Mouse (Mus musculus): ENCODE measurements around the gene Adgrv1. TPM values are rescaled to one million over a fixed set of nuclear protein-coding genes. Genes with fewer than 3 reads are reported as not detected.
"Not testable (repeated sequence)": the region's sequence is repeated elsewhere in the genome, so short reads cannot be mapped to it uniquely, and the experiment has no call there.

Adgrv1 gene
- 28.5 and 35.7 TPM in 2 replicates for polyA plus RNA-seq (2016; fragmentation: Nextera tagmentation; extraction: Ambion mirVana)

DNA sequence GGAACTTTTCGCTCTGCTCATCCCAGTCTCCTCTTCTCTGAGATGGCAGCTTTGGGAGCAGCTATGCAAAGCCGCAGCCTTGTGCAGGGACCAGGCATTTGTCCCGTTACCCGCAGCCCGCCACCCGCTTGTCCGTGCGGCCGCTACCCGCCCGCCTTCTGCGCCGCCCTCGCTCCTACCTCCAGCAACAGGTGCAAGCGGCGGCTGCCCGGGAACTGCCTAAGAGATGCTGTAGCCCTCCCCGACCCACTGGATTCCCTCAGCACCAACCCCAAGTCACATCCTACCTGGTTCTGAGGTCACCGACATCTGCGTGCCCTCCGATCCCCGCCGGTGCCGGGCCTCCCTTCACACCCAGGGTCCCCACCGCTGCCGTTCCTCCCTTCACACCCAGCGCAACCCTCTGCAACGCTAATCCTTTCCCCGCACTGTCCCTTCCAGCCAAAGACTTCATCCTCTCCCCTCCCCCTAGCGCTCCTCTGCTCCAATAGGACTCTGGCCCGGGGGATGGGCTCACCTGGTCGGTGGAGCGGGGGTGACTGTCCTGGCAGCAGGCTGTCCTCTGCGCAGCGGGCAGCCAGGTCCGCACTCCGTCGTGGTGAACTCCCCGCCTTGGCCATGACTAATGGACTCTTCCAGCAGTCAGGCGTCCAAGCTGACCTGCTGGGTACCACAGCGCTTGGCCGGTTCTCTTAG lies at the start of gene Adgrv1:
Gene Adgrv1, minus strand, starts transcription at position 435 of the 696 bp plus-strand sequence.
- under 1% methylated on average over 42 of the region's 42 CpGs for WGBS
- H3K4me3 ChIP-seq, result peak within 1 kb of the TSS; percentile 66
- peak; percentile 97 for ATAC-seq (ENCODE audit: low FRiP score)

DNA sequence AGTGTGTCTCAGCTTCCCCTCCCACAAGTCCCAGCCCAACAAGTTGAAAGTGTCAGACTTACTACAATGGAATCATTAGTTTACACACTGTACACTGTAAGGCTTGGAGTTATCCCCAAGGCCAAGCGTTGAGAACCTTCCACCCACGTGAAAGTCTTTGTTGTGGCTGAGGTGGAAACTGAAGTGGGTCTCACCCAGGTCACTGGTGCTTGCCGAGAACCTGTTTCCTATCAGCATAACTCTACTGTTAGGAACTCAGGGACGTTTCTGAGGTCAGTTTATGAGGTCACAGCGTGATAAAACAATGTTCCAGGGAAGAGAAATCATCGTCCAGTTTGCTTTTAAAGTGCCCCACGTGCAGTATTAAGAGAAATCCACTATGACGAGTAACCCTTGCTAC lies 42.4 kb upstream of the Adgrv1 start:
- Histone ChIP-seq H3K4me1 (no peaks in the 10 kb centered on the region), H3K36me3 (peaks cover 21% of the 10 kb centered on the region; the same call in 1 of the 2 replicates), H3K27me3 (no peaks in the 10 kb centered on the region), H3K27ac (no peak overlapping the region), H3K9ac (no peak overlapping the region), H3K4me3 (no peak overlapping the region), H3K9me3 (replicated peaks) (no peaks in the 10 kb centered on the region), H3K4me2 (replicated peaks) (no peak overlapping the region)
- no peak for ATAC-seq (ENCODE audit: low FRiP score)
- 90% methylated on average over 8 of the region's 8 CpGs for WGBS

More for the DNA sequence above, at the start of gene Adgrv1:
- H3K27me3 ChIP-seq, result no peaks in the 10 kb centered on the region
- H3K9ac ChIP-seq, result peak within 1 kb of the TSS; percentile 73
- no peaks in the 10 kb centered on the region for H3K9me3 ChIP-seq (replicated peaks)
- H3K36me3 ChIP-seq, result no peaks in the 10 kb centered on the region
- peak within 1 kb of the TSS; percentile 86 for H3K4me2 ChIP-seq (replicated peaks)
- H3K4me1 ChIP-seq, result peaks cover 27% of the 10 kb centered on the region
- H3K27ac ChIP-seq, result peak within 1 kb of the TSS; percentile 55

DNA sequence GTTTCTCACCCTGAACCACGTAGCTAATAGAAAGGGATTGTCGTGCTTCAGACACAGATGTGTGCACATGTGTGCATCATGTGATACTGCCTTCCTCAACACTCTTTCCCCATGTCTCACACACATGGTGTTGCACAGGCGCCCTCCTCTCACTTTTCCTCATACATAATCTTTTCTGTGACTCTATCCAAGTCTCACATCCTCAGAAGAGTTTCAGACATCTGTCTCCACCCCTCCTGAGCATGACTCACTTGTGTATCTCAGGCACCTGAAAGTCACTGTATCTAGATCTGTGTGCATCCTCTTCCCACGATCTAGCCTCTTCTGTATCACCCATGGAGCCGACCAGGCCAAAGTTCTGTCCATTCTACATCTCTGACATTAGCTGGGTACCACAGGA lies 34.8 kb upstream of the Adgrv1 start:
- peaks cover 52% of the 10 kb centered on the region for H3K36me3 ChIP-seq

DNA sequence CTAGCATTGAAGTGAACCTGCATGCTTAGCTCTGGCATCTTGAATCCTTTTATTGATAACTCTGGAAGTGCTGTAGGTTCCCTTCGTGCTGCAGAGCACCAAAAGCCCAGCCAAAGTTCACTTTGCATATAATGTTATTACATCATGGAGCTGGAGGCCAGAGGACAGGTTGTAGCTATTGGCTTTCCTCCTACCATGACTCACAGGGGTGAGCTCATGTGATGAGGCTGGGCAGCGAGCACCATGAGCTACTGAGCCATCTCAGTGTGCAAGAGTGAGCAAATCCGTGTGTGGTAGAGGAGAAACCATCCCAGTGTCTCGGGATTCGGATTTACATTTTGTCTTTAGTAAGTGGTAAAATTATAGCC lies 31.4 kb upstream of the Adgrv1 start:
- Histone ChIP-seq H3K4me3 (no peak overlapping the region), H3K4me1 (peaks cover under 1% of the 10 kb centered on the region; the same call in 1 of the 2 replicates), H3K27ac (no peak overlapping the region), H3K9me3 (replicated peaks) (no peaks in the 10 kb centered on the region), H3K27me3 (no peaks in the 10 kb centered on the region), H3K36me3 (peaks cover 43% of the 10 kb centered on the region), H3K9ac (no peak overlapping the region), H3K4me2 (replicated peaks) (no peak overlapping the region)
- no peak for ATAC-seq (ENCODE audit: low FRiP score)
- 87% methylated on average over 5 of the region's 5 CpGs for WGBS

More for the DNA sequence above, 34.8 kb upstream of the Adgrv1 start:
- no peaks in the 10 kb centered on the region for H3K27me3 ChIP-seq
- H3K27ac ChIP-seq, result no peak overlapping the region
- no peak overlapping the region for H3K9ac ChIP-seq
- H3K4me3 ChIP-seq, result no peak overlapping the region
- 93% methylated on average over 5 of the region's 5 CpGs for WGBS
- no peak overlapping the region for H3K4me2 ChIP-seq (replicated peaks)
- H3K4me1 ChIP-seq, result no peaks in the 10 kb centered on the region
- no peak for ATAC-seq (ENCODE audit: low FRiP score)
- H3K9me3 ChIP-seq (replicated peaks), result no peaks in the 10 kb centered on the region

DNA sequence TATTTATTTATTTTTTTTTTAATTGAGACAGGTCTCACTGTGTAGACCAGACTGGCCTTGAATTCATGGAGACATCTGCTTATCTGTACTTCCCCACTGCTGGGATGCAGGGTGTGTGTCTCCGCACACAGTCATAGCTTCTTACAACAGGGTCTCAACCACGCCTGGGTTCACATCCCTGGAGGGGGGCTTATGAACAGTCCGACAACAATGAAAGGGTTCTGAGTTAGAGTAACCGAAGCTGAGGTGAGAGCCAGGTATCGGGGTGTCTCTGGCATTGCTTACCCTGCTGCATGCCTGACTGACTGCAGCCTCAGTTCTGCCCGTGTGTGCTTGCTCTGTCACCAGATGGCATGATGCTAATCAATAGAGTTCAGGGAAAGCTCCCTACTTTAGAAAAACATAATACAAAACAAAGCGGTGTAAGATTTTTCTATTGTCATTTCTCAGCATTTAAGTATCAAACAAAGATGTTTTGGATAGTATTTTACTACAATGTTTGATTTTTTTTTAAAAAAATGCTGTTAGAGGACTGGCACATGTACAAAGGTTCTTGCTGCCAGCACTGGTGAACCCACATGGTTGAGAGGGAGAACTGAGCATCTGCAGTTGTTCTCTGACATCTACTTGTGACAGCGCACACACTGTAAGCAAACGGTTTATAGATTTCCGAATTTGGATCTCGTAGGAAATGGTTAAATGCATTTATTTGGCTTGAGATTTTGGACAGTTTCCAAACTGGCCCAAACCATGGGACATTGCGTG lies 30.8 kb upstream of the Adgrv1 start:
- Histone ChIP-seq H3K9me3 (replicated peaks) (no peaks in the 10 kb centered on the region), H3K4me2 (replicated peaks) (no peak overlapping the region), H3K4me3 (no peak overlapping the region), H3K9ac (no peak overlapping the region), H3K27ac (no peak overlapping the region), H3K4me1 (peaks cover 6% of the 10 kb centered on the region), H3K27me3 (no peaks in the 10 kb centered on the region), H3K36me3 (peaks cover 37% of the 10 kb centered on the region)
- ATAC-seq (ENCODE audit: low FRiP score), result no peak; the same call in 1 of the 2 replicates
- 88% methylated on average over 12 of the region's 12 CpGs for WGBS

DNA sequence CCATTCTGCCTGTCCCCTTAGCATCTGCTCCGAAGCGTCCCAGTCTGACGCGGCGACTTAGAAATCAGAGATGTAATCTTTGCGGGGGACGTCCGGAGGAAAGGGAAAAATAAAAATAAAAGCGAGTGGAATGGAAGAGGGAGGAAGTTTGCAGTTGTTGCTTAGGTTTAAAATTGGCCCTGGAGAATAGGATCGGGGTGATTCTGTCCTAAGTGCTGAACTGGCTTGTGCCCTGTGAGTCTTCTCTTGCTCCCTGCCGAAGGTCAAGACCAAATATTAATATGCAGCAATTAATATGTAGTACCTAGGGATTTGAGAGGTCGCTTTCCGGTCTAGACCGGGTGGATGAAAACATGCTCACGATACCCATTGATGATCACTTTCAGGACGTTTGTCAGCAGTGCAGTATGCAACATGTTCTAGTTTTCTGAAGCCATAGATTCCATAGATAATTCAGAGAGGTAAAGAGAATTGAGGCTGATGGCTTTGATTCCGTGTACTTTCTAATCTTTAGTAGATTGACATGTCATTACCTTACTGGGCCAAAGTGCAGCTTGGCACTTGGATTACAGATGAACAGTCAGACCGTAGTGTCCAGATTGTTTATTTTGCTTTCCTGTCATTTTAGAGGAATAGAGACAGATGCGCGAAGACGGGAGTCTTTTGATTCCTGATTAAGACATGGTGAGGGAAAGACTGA lies 25.2 kb upstream of the Adgrv1 start:
- Histone ChIP-seq H3K9ac (peak overlapping the region; percentile 84), H3K9me3 (replicated peaks) (no peaks in the 10 kb centered on the region), H3K4me2 (replicated peaks) (peak overlapping the region; percentile 72), H3K27ac (peak overlapping the region; percentile 88), H3K4me3 (peak overlapping the region; percentile 76), H3K4me1 (peaks cover 18% of the 10 kb centered on the region), H3K27me3 (no peaks in the 10 kb centered on the region), H3K36me3 (0 out of 2 replicates have a peak, but pooled peaks cover 3% of the 10 kb centered on the region)
- peak; percentile 14 for ATAC-seq (ENCODE audit: low FRiP score)
- 9% methylated on average over 21 of the region's 21 CpGs for WGBS

DNA sequence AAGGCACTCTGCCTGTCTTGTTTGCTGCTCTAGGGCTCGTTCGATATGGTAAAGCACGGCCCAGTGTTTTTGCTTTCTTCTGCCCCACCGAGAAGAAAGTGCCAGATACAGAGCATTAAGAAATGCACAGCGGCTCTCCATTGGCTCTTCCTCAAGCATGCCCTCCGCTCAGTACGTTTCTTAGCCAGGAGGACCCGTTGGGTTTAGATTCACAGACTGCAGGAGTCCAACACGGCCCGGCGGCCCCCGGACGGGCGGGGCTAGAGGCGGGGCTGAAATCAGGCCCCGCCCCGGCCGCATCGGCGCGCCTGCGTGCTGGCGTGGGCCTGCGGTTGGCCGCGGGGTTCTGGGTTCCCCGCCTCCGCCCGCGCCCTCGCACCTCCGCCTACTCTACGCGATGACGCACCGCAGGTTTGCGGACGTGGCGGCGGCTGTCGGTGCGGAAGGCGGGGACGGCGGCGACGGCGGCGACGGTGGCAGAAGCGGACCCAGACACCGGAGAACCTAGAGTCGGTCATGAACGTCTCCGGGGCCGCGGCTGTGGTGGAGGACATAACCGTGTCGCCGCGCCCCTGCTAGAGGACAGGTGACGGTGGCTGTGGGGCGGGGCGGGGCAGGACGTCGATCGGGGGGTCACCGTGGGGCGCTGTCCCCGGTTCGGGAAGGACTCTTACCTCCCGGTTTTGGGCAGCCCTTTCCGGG lies 24.5 kb upstream of the Adgrv1 start, which contains the start of gene Lysmd3:
Gene Lysmd3, plus strand, starts transcription at position 313 of the 702 bp plus-strand sequence.
- Histone ChIP-seq H3K27me3 (no peaks in the 10 kb centered on the region), H3K9me3 (replicated peaks) (no peaks in the 10 kb centered on the region), H3K27ac (peak within 1 kb of the TSS; percentile 88), H3K4me2 (replicated peaks) (peak within 1 kb of the TSS; percentile 72), H3K4me1 (peaks cover 18% of the 10 kb centered on the region), H3K9ac (peak within 1 kb of the TSS; percentile 84), H3K36me3 (0 out of 2 replicates have a peak, but pooled peaks cover 3% of the 10 kb centered on the region), H3K4me3 (peak within 1 kb of the TSS; percentile 76)
- WGBS, result under 1% methylated on average over 73 of the region's 73 CpGs
- ATAC-seq (ENCODE audit: low FRiP score), result peak; percentile 98

DNA sequence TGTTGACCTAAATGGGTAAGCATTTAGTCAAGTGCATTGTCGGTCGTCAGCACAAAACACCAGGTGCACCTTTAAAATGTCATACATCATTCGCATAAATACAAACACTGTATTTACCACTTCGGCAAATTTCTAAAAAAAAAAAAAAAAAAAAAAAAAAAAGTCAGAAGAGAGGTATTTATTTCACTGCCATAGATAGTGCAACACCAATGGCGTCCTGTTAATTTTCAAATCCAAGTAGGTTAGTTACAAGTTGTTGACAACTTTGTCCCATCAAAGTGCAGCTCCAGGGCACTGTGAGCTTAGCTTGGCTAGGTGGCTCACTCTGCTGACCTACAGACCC lies 24.0 kb upstream of the Adgrv1 start:
- Histone ChIP-seq H3K4me2 (replicated peaks) (peak overlapping the region; percentile 72), H3K27ac (peak overlapping the region; percentile 88), H3K27me3 (no peaks in the 10 kb centered on the region), H3K4me1 (peaks cover 18% of the 10 kb centered on the region), H3K36me3 (0 out of 2 replicates have a peak, but pooled peaks cover 3% of the 10 kb centered on the region), H3K4me3 (peak overlapping the region; percentile 76), H3K9me3 (replicated peaks) (no peaks in the 10 kb centered on the region), H3K9ac (peak overlapping the region; percentile 53; the same call in 1 of the 2 replicates)
- WGBS, result 9% methylated on average over 5 of the region's 5 CpGs
- ATAC-seq (ENCODE audit: low FRiP score), result no peak

DNA sequence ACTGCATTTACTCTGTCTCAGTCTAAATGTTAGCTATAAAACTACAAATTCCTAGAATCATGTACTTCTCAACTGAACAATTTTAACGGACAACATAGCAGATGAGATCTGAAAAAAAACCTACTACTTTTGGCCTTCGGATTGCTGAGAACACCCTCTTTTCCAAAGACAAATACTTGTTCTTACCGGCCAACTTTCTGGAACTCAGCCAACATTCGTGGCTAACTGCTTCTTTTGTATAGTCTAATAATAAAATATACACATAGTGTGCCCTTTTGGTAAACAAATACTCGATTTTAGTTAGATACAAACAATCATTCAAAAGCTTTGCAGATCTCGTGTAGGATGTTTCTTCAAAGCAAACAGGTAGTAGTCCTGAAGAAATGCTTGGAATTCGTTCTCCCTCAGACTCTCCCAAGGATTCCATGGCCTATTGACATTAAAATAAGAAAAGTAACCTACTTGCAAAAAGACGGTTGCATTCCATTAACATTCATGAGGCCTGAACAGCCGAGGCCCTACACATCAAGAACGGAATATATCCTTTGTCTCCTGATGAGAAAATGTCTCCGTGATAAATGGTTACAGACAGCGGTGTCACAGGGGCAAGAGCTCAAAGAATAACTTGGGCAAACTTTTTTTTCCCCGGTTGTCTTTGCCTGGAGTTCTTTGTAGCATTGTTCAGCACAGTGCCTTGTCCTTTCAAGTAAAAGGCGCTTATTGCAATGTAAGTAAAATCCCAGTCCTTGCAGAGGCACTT lies 23.3 kb upstream of the Adgrv1 start:
- Histone ChIP-seq H3K4me1 (peaks cover 18% of the 10 kb centered on the region), H3K9ac (no peak overlapping the region), H3K27ac (peak overlapping the region; percentile 88), H3K9me3 (replicated peaks) (no peaks in the 10 kb centered on the region), H3K27me3 (no peaks in the 10 kb centered on the region), H3K4me3 (no peak overlapping the region), H3K4me2 (replicated peaks) (peak overlapping the region; percentile 72), H3K36me3 (no peaks in the 10 kb centered on the region)
- WGBS, result 7% methylated on average over 14 of the region's 14 CpGs
- ATAC-seq (ENCODE audit: low FRiP score), result peak; percentile 15

DNA sequence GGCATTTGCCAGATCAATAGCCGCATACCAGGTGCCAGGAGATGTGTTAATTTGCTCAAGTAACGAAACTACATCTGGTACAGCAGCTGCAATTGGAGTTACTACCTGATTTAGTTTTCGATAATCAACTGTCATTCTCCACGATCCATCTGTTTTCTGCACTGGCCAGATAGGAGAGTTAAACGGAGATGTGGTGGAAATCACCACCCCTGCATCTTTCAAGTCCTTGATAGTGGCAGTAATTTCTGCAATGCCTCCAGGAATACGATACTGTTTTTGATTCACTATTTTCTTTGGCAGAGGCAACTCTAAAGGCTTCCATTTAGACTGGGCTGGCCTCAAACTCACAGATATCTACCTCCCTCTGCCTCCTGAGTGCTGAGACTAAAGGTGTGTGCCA lies 17.4 kb upstream of the Adgrv1 start:
- not testable (repeated sequence) for H3K9ac ChIP-seq; H3K4me1 ChIP-seq; H3K27ac ChIP-seq; H3K36me3 ChIP-seq; H3K27me3 ChIP-seq; ATAC-seq (ENCODE audit: low FRiP score); H3K4me2 ChIP-seq (replicated peaks); H3K4me3 ChIP-seq; H3K9me3 ChIP-seq (replicated peaks)
- 87% methylated on average over 5 of the region's 6 CpGs for WGBS

DNA sequence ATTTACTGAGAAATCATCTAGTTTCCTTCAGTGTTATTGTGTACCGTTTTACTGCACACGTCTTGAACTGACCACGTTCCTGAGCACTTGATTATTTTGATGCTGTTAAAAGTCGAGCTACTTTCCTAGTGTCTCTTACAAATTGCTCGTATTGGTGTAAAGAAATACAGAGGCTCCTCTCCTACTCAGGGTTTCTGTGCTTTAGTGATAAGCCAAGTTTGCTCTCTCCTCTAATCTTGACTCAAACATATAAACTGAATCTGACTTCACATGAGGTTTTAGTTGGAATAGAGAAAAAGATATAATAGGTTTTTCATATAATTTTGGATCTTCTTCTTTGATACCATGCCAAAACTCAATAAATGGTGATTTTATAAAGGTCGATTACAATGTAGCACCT lies 13.4 kb upstream of the Adgrv1 start:
- Histone ChIP-seq H3K4me3 (no peak overlapping the region), H3K27me3 (no peaks in the 10 kb centered on the region), H3K9ac (no peak overlapping the region), H3K4me1 (peaks cover 6% of the 10 kb centered on the region; the same call in 1 of the 2 replicates), H3K4me2 (replicated peaks) (no peak overlapping the region), H3K27ac (no peak overlapping the region), H3K36me3 (no peaks in the 10 kb centered on the region), H3K9me3 (replicated peaks) (no peaks in the 10 kb centered on the region)
- 88% methylated on average over 6 of the region's 6 CpGs for WGBS
- ATAC-seq (ENCODE audit: low FRiP score), result no peak

All from hindbrain, embryonic 12.5 days (tissue).